Mouse (Mus musculus) neural tube, embryonic 13.5 days (tissue): ENCODE results near the gene Rinl. TPM values are rescaled to one million over a fixed set of nuclear protein-coding genes. Genes with fewer than 3 reads are reported as not detected.

Source experiments
- ATAC-seq: fragments of 200-750 bp; cut with Nextera tagmentation; 2 replicates; pipeline ENCODE4 v1.8.0; 2017; ENCODE audit warnings: low read depth, mild to moderate bottlenecking, moderate TSS enrichment, moderate library complexity
- H3K27ac ChIP-seq: fragments of 300-500 bp; sonication (generic); replicated peaks from 2 replicates; pipeline ENCODE4 v1.5.1; 2015; ENCODE audit warnings: moderate library complexity, mild to moderate bottlenecking, inconsistent platforms
- H3K27me3 ChIP-seq: fragments of 300-500 bp; sonication (generic); 2 replicates; pipeline ENCODE4 v1.6.1; 2015; ENCODE audit warnings: mild to moderate bottlenecking, inconsistent platforms
- H3K36me3 ChIP-seq: fragments of 300-500 bp; sonication (generic); 2 replicates; pipeline ENCODE4 v1.6.1; 2015; ENCODE audit warnings: mild to moderate bottlenecking, inconsistent platforms
- H3K4me1 ChIP-seq: fragments of 300-500 bp; sonication (generic); replicated peaks from 2 replicates; pipeline ENCODE4 v1.6.1; 2015; ENCODE audit warnings: inconsistent platforms
- H3K4me2 ChIP-seq: fragments of 300-500 bp; sonication (generic); 2 replicates; pipeline ENCODE4 v1.6.1; 2015; ENCODE audit warnings: inconsistent platforms, mild to moderate bottlenecking, moderate library complexity
- H3K4me3 ChIP-seq: fragments of 300-500 bp; sonication (generic); 2 replicates; pipeline ENCODE4 v1.5.1; 2015; ENCODE audit warnings: mild to moderate bottlenecking, inconsistent platforms
- H3K9ac ChIP-seq: fragments of 300-500 bp; sonication (generic); 2 replicates; pipeline ENCODE4 v1.6.1; 2015; ENCODE audit warnings: moderate library complexity, mild to moderate bottlenecking, inconsistent platforms
- H3K9me3 ChIP-seq: fragments of 300-500 bp; sonication (generic); 2 replicates; pipeline ENCODE4 v1.6.1; 2016; ENCODE audit warnings: inconsistent platforms
- WGBS: fragments of 180-500 bp; shearing (Covaris S2); methylation state at CpG from one replicate; pipeline ENCODE4 v1.1.7; 2015; 5-methylcytosine and 5-hydroxymethylcytosine counted together
- polyA plus RNA-seq: library from polyadenylated mRNA; unstranded; fragments of >200 nt; fragmentation: Nextera tagmentation; extraction: Ambion mirVana; gene quantifications from 2 replicates; pipeline ENCODE4 v1.2.1, GENCODE M21; 2015

The Rinl gene
- polyA plus RNA-seq, 1 experiment from 2014 or later, result 1.7 TPM

GRCm38 (mm10) chr7:28811640-28812275 lies 23.0 kb downstream of the Rinl start:
- Histone ChIP-seq H3K27me3 (no peaks in the 10 kb centered on the region), H3K4me1 (peaks cover 61% of the 10 kb centered on the region), H3K4me3 (peak overlapping the region; percentile 73), H3K27ac (peak overlapping the region; percentile 100; the same call in 1 of the 2 replicates), H3K36me3 (peaks cover 47% of the 10 kb centered on the region), H3K9me3 (no peaks in the 10 kb centered on the region), H3K4me2 (peak overlapping the region; percentile 93), H3K9ac (peak overlapping the region; percentile 94)
- no peak for ATAC-seq
- WGBS, result 11% methylated on average over 7 of the region's 7 CpGs

- Histone ChIP-seq H3K27ac (0 out of 2 replicates have a peak overlapping the region, but pooled peaks have one; percentile 2), H3K4me3 (peak overlapping the region; percentile 73), H3K4me2 (peak overlapping the region; percentile 93), H3K9ac (peak overlapping the region; percentile 94), H3K36me3 (peaks cover 54% of the 10 kb centered on the region), H3K9me3 (no peaks in the 10 kb centered on the region), H3K4me1 (peaks cover 68% of the 10 kb centered on the region), H3K27me3 (no peaks in the 10 kb centered on the region)
- 82% methylated on average over 4 of the region's 4 CpGs for WGBS
- ATAC-seq, result no peak
Observed at GRCm38 (mm10) chr7:28812436-28812835, 23.7 kb downstream of the Rinl start.

- Histone ChIP-seq H3K9ac (peak overlapping the region; percentile 94), H3K27me3 (no peaks in the 10 kb centered on the region), H3K27ac (no peak overlapping the region), H3K4me3 (peak overlapping the region; percentile 73), H3K36me3 (peaks cover 59% of the 10 kb centered on the region), H3K4me2 (peak overlapping the region; percentile 93), H3K4me1 (peaks cover 68% of the 10 kb centered on the region), H3K9me3 (no peaks in the 10 kb centered on the region)
- WGBS, result 85% methylated on average over 5 of the region's 5 CpGs
- no peak for ATAC-seq
Observed at GRCm38 (mm10) chr7:28812949-28813348, 24.2 kb downstream of the Rinl start.

GRCm38 (mm10) chr7:28814306-28815034 lies 25.7 kb downstream of the Rinl start:
- Histone ChIP-seq H3K9ac (no peak overlapping the region; the same call in 1 of the 2 replicates), H3K4me1 (peaks cover 75% of the 10 kb centered on the region), H3K4me3 (no peak overlapping the region), H3K36me3 (peaks cover 74% of the 10 kb centered on the region), H3K4me2 (no peak overlapping the region), H3K27me3 (no peaks in the 10 kb centered on the region), H3K27ac (no peak overlapping the region), H3K9me3 (no peaks in the 10 kb centered on the region)
- no peak for ATAC-seq
- WGBS, result 90% methylated on average over 5 of the region's 5 CpGs

- Histone ChIP-seq H3K9me3 (no peaks in the 10 kb centered on the region), H3K36me3 (peaks cover 82% of the 10 kb centered on the region), H3K27me3 (no peaks in the 10 kb centered on the region), H3K4me1 (peaks cover 83% of the 10 kb centered on the region), H3K27ac (no peak overlapping the region), H3K9ac (0 out of 2 replicates have a peak overlapping the region, but pooled peaks have one; percentile 31), H3K4me3 (no peak overlapping the region), H3K4me2 (no peak overlapping the region)
- no peak for ATAC-seq
- 90% methylated on average over 9 of the region's 9 CpGs for WGBS
Observed at GRCm38 (mm10) chr7:28815230-28815629, 26.5 kb downstream of the Rinl start.

GRCm38 (mm10) chr7:28816201-28816600 lies 27.4 kb downstream of the Rinl start:
- Histone ChIP-seq H3K4me1 (peaks cover 92% of the 10 kb centered on the region), H3K27me3 (no peaks in the 10 kb centered on the region), H3K4me3 (no peak overlapping the region), H3K4me2 (no peak overlapping the region), H3K9ac (peak overlapping the region; percentile 31; the same call in 1 of the 2 replicates), H3K9me3 (no peaks in the 10 kb centered on the region), H3K36me3 (peaks cover 91% of the 10 kb centered on the region), H3K27ac (no peak overlapping the region)
- 89% methylated on average over 9 of the region's 9 CpGs for WGBS
- ATAC-seq, result no peak

GRCm38 (mm10) chr7:28816920-28817319 lies 28.2 kb downstream of the Rinl start:
- H3K27me3 ChIP-seq, result no peaks in the 10 kb centered on the region
- H3K4me2 ChIP-seq, result no peak overlapping the region
- no peak overlapping the region for H3K4me3 ChIP-seq
- peaks cover 93% of the 10 kb centered on the region for H3K4me1 ChIP-seq
- WGBS, result 94% methylated on average over 10 of the region's 10 CpGs
- H3K27ac ChIP-seq, result no peak overlapping the region
- no peak for ATAC-seq
- H3K9me3 ChIP-seq, result no peaks in the 10 kb centered on the region
- peak overlapping the region; percentile 34; the same call in 1 of the 2 replicates for H3K9ac ChIP-seq
- peaks cover 99% of the 10 kb centered on the region for H3K36me3 ChIP-seq

- H3K27me3 ChIP-seq, result no peaks in the 10 kb centered on the region
- WGBS, result 61% methylated on average over 6 of the region's 6 CpGs
- peak overlapping the region; percentile 47; the same call in 1 of the 2 replicates for H3K9ac ChIP-seq
- no peaks in the 10 kb centered on the region for H3K9me3 ChIP-seq
- H3K4me2 ChIP-seq, result no peak overlapping the region; the same call in 1 of the 2 replicates
- no peak for ATAC-seq
- H3K36me3 ChIP-seq, result peaks cover 100% of the 10 kb centered on the region
- H3K4me1 ChIP-seq, result peaks cover 87% of the 10 kb centered on the region
- no peak overlapping the region for H3K4me3 ChIP-seq
- H3K27ac ChIP-seq, result no peak overlapping the region
Observed at GRCm38 (mm10) chr7:28817524-28817923, 28.8 kb downstream of the Rinl start.

- H3K9me3 ChIP-seq, result no peaks in the 10 kb centered on the region
- no peak for ATAC-seq
- peak overlapping the region; percentile 47; the same call in 1 of the 2 replicates for H3K9ac ChIP-seq
- peaks cover 100% of the 10 kb centered on the region for H3K36me3 ChIP-seq
- 0 out of 2 replicates have a peak overlapping the region, but pooled peaks have one; percentile 2 for H3K27ac ChIP-seq
- peaks cover 82% of the 10 kb centered on the region for H3K4me1 ChIP-seq
- no peaks in the 10 kb centered on the region for H3K27me3 ChIP-seq
- no peak overlapping the region; the same call in 1 of the 2 replicates for H3K4me2 ChIP-seq
- no peak overlapping the region for H3K4me3 ChIP-seq
- 83% methylated on average over 4 of the region's 4 CpGs for WGBS
Observed at GRCm38 (mm10) chr7:28817957-28818356, 29.2 kb downstream of the Rinl start.

GRCm38 (mm10) chr7:28818436-28818835 lies 29.7 kb downstream of the Rinl start:
- Histone ChIP-seq H3K36me3 (peaks cover 97% of the 10 kb centered on the region), H3K4me1 (peaks cover 79% of the 10 kb centered on the region), H3K4me3 (no peak overlapping the region), H3K9me3 (no peaks in the 10 kb centered on the region), H3K9ac (no peak overlapping the region), H3K4me2 (no peak overlapping the region), H3K27ac (0 out of 2 replicates have a peak overlapping the region, but pooled peaks have one; percentile 2), H3K27me3 (no peaks in the 10 kb centered on the region)
- WGBS, result 83% methylated on average over 18 of the region's 18 CpGs
- no peak for ATAC-seq

- 90% methylated on average over 4 of the region's 4 CpGs for WGBS
- H3K36me3 ChIP-seq, result peaks cover 92% of the 10 kb centered on the region
- no peak for ATAC-seq
- H3K27me3 ChIP-seq, result no peaks in the 10 kb centered on the region
- no peak overlapping the region for H3K9ac ChIP-seq
- no peak overlapping the region for H3K4me3 ChIP-seq
- no peak overlapping the region for H3K27ac ChIP-seq
- no peaks in the 10 kb centered on the region for H3K9me3 ChIP-seq
- H3K4me2 ChIP-seq, result no peak overlapping the region
- H3K4me1 ChIP-seq, result peaks cover 79% of the 10 kb centered on the region
Observed at GRCm38 (mm10) chr7:28818861-28819452, 30.2 kb downstream of the Rinl start.

- Histone ChIP-seq H3K27me3 (no peaks in the 10 kb centered on the region), H3K9ac (0 out of 2 replicates have a peak overlapping the region, but pooled peaks have one; percentile 0), H3K36me3 (peaks cover 86% of the 10 kb centered on the region), H3K9me3 (no peaks in the 10 kb centered on the region), H3K4me1 (peaks cover 80% of the 10 kb centered on the region), H3K4me3 (no peak overlapping the region), H3K27ac (peak overlapping the region; percentile 79), H3K4me2 (no peak overlapping the region)
- no peak for ATAC-seq
- WGBS, result 80% methylated on average over 4 of the region's 4 CpGs
Observed at GRCm38 (mm10) chr7:28819571-28819970, 30.8 kb downstream of the Rinl start.
